14 mouse cellular contexts compared by ENCODE assay signal in the genomic region with DNA sequence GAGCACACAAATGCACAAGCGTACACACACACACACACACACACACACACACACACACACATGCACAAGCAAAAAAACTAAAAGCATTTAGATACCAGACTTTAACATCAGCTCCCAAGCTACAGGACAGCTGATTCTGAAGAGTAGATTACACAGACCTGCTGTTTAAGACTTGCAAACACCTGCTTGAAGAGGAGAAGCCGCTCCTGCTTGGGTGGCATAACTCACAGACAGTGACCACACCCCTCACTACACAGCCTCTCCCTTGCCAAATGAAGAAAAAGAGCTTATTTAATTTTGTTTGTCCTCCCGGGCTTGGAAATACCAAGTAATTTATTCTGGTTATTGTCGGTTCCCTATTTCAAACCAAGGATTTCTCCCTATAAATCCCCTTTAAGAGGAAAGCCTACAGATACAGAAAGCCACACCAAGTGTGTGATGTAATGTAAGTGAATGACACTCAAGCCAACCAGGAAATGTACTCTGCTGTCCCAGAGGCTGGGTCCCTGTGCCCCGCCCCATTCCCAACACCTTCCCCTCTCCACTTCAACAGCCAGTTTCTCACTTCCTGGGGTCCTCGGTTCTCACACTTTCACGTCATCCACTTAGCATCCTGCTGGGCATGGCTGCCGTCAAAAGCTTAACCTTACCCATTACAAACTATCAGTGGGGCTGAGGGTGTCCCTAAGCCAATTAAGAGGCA. TPM values are rescaled to one million over a fixed set of nuclear protein-coding genes. Genes with fewer than 3 reads are reported as not detected.
DNase-seq lines count a peak whose midpoint lies in the region; ATAC-seq lines count a peak whose summit lies in the region.
"Had no signal": no experiment of that assay in that cellular context is flagged by ENCODE, and none has a peak within 500 bp of the region (broad histone marks: within the 10 kb centered on the region; RNA-seq: fewer than 3 reads in every experiment).

No protein-coding gene starts in this region.

- no peak overlapping the region for H3K9ac ChIP-seq in lung, embryonic 15.5 days
- no peak overlapping the region for H3K9ac ChIP-seq in hindbrain, embryonic 14.5 days
- no peak overlapping the region for H3K9ac ChIP-seq in limb, embryonic 13.5 days
- H3K9ac ChIP-seq: midbrain, embryonic 12.5 days had no signal

- no peak for ATAC-seq in lung, embryonic 15.5 days (ENCODE audit: borderline replicate concordance, extremely low read depth, low FRiP score, low TSS enrichment)
- ATAC-seq in hindbrain, embryonic 14.5 days (ENCODE audit: low FRiP score), result no peak
- ATAC-seq in limb, embryonic 13.5 days (ENCODE audit: low FRiP score, low read depth), result no peak

- 45% methylated on average over 8 of the region's 8 CpGs for WGBS in lung, embryonic 15.5 days
- WGBS in embryonic facial prominence, embryonic 10.5 days, result 69% methylated on average over 8 of the region's 8 CpGs
- WGBS in hindbrain, embryonic 14.5 days, result 73% methylated on average over 8 of the region's 8 CpGs
- WGBS in limb, embryonic 13.5 days, result 51% methylated on average over 8 of the region's 8 CpGs

- no peak for DNase-seq in lung, postnatal 25 days (ENCODE audit: low spot score)
- DNase-seq in embryonic facial prominence, embryonic 10.5 days (ENCODE audit: low spot score), result no peak
- DNase-seq in hindbrain, embryonic 14.5 days (ENCODE audit: low spot score), result no peak
- DNase-seq in spleen, postnatal 36 days (ENCODE audit: low spot score in 2 of 2), result no peak
- no peak for DNase-seq in ovary, postnatal 36 days (ENCODE audit: low spot score)
- no peak for DNase-seq in heart, adult 9 months (ENCODE audit: low spot score in 2 of 2)
- DNase-seq: gastrocnemius, postnatal 36 days; spleen, adult 18-20 months; thymus, postnatal 25 days had no signal

- H3K36me3 ChIP-seq in lung, embryonic 15.5 days, result no peaks in the 10 kb centered on the region
- no peaks in the 10 kb centered on the region for H3K36me3 ChIP-seq in embryonic facial prominence, embryonic 10.5 days (replicated peaks)
- H3K36me3 ChIP-seq in hindbrain, embryonic 14.5 days (replicated peaks; ENCODE audit: control insufficient read depth, insufficient read depth), result no peaks in the 10 kb centered on the region
- H3K36me3 ChIP-seq in limb, embryonic 13.5 days, result no peaks in the 10 kb centered on the region
- H3K36me3 ChIP-seq: heart, embryonic 10.5 days; midbrain, embryonic 12.5 days had no signal

- H3K4me1 ChIP-seq in lung, embryonic 15.5 days, result peaks cover 13% of the 10 kb centered on the region
- H3K4me1 ChIP-seq in embryonic facial prominence, embryonic 10.5 days, result peaks cover 45% of the 10 kb centered on the region
- no peaks in the 10 kb centered on the region for H3K4me1 ChIP-seq in hindbrain, embryonic 14.5 days (replicated peaks; ENCODE audit: control insufficient read depth, insufficient read depth, low read length)
- peaks cover 45% of the 10 kb centered on the region for H3K4me1 ChIP-seq in limb, embryonic 13.5 days

- peak overlapping the region; percentile 76; the same call in 1 of the 2 replicates for H3K27ac ChIP-seq in lung, embryonic 15.5 days
- H3K27ac ChIP-seq in embryonic facial prominence, embryonic 10.5 days (replicated peaks), result 0 out of 2 replicates have a peak overlapping the region, but pooled peaks have one; percentile 84
- peak overlapping the region; percentile 71 for H3K27ac ChIP-seq in hindbrain, embryonic 14.5 days
- H3K27ac ChIP-seq in limb, embryonic 13.5 days, result peak overlapping the region; percentile 89

- H3K27me3 ChIP-seq in lung, embryonic 15.5 days, result no peaks in the 10 kb centered on the region
- no peaks in the 10 kb centered on the region for H3K27me3 ChIP-seq in embryonic facial prominence, embryonic 10.5 days (replicated peaks; ENCODE audit: low read depth, poor library complexity, severe bottlenecking)
- H3K27me3 ChIP-seq in hindbrain, embryonic 14.5 days (ENCODE audit: control insufficient read depth, insufficient read depth, low read length), result no peaks in the 10 kb centered on the region
- no peaks in the 10 kb centered on the region for H3K27me3 ChIP-seq in limb, embryonic 13.5 days
- H3K27me3 ChIP-seq: midbrain, embryonic 12.5 days had no signal

- H3K4me3 ChIP-seq in lung, embryonic 15.5 days, result no peak overlapping the region
- no peak overlapping the region for H3K4me3 ChIP-seq in embryonic facial prominence, embryonic 10.5 days
- no peak overlapping the region for H3K4me3 ChIP-seq in hindbrain, embryonic 14.5 days (replicated peaks; ENCODE audit: low read length)
- H3K4me3 ChIP-seq in limb, embryonic 13.5 days, result no peak overlapping the region
- H3K4me3 ChIP-seq: heart, embryonic 10.5 days; midbrain, embryonic 12.5 days; myocyte had no signal

- H3K9me3 ChIP-seq in lung, embryonic 15.5 days, result no peaks in the 10 kb centered on the region
- 0 out of 2 replicates have a peak, but pooled peaks cover 3% of the 10 kb centered on the region for H3K9me3 ChIP-seq in embryonic facial prominence, embryonic 10.5 days
- no peaks in the 10 kb centered on the region for H3K9me3 ChIP-seq in hindbrain, embryonic 14.5 days (ENCODE audit: control insufficient read depth, low read length)
- 0 out of 2 replicates have a peak, but pooled peaks cover 5% of the 10 kb centered on the region for H3K9me3 ChIP-seq in limb, embryonic 13.5 days
- H3K9me3 ChIP-seq: heart, embryonic 10.5 days; midbrain, embryonic 12.5 days had no signal

- no peak overlapping the region for H3K4me2 ChIP-seq in lung, embryonic 15.5 days
- no peak overlapping the region for H3K4me2 ChIP-seq in hindbrain, embryonic 14.5 days (replicated peaks)
- H3K4me2 ChIP-seq in limb, embryonic 13.5 days (replicated peaks), result no peak overlapping the region
- H3K4me2 ChIP-seq: midbrain, embryonic 12.5 days had no signal

RNA-seq across cellular contexts. Expression of a gene that starts 40.1 kb away (rescaled TPM):
- 5.4 and 5.6 TPM in 2 replicates for polyA plus RNA-seq in lung, embryonic 15.5 days (2015; fragmentation: Nextera tagmentation; extraction: Ambion mirVana)
- polyA plus RNA-seq in embryonic facial prominence, embryonic 10.5 days (2016; fragmentation: Nextera tagmentation; extraction: Ambion mirVana), result 6.0 and 7.7 TPM in 2 replicates
- 5.2 and 6.3 TPM in 2 replicates for polyA plus RNA-seq in hindbrain, embryonic 14.5 days (2014; fragmentation: Nextera tagmentation; extraction: Ambion mirVana)
- 25.7 and 29.3 TPM in 2 replicates for polyA plus RNA-seq in limb, embryonic 13.5 days (2015; fragmentation: Nextera tagmentation; extraction: Ambion mirVana)
